Mouse (Mus musculus): ENCODE results near the gene Rerg.

The Rerg gene

DNA sequence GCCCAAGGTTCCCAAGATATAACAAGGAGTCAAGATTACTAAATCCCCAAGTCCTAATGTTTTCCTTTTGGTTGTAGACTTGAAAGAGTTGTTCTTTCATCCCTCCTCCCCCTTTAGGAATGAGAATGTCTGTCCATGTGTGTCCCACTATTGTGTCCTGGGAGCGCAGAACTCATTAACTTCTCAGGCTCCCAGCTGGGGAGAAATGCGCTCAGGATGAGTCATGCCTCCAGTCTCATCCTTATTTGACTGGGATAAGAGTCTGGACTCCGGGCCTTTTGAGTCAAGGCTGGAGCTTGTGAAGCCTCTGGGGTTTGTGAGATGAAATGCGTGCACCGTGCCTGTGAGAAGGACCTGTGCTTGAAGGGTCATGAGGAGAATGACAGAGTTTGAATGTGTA, 144.8 kb downstream of the Rerg start:
- DNase-seq (ENCODE audit: low read depth in 2 of 2, low spot score in 2 of 2) = no peak

DNA sequence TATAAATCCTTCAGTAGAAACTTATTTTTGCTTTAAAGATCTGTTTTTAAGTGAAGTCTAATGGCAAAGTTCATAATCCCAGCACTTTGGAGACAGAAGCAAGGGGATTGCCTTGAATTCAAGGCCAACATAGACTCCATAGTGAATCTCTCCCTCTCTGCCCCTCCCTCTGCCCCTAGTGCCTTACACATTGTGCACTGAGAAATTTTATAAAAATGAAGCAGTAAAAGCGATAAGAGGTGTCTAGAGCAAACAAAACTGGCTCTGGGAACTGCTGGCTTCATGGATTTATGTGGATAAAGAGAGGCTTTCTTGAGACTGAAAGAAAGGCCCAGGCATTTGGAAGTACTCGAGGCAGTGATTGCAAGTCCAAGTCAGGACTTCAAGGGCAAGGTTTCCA, 145.8 kb downstream of the Rerg start:
- no peak for DNase-seq (ENCODE audit: low read depth in 2 of 2, low spot score in 2 of 2)

DNA sequence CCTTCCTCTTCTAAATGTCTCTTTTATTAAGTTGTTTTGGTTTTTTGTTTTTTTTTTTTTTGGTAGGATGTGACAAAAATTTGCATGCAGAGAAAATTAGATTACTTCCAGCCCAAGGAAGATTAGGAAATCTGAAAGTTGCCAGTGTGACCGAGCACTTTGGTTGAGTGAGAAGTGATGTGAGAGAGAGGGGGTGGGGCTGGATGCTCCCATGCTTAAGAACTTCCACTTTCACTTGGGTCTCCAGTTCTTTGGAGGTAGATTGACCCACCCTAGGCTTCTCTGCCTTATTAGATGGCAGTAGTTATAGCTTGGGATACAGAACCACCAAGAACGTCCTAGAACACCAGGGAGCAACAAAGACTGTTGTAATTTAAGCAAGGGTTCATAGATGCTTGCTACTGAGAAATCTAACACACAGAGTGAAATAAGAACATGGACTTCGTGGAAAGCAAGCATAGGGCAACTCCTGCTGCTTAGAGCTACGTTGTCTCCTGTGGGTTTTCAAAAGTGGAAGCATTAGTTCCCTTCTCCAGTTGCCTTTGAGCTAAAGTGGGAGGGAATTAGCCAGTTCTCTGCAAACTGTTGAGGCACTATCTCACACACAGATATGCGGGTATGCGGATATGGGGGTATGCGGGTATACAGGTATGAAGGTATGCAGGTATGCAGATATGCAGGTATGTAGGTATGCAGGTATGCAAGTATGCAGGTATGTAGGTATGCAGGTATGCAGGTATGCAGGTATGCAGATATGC, 152.9 kb downstream of the Rerg start:
- DNase-seq (ENCODE audit: low read depth in 2 of 2, low spot score in 2 of 2) = no peak

DNA sequence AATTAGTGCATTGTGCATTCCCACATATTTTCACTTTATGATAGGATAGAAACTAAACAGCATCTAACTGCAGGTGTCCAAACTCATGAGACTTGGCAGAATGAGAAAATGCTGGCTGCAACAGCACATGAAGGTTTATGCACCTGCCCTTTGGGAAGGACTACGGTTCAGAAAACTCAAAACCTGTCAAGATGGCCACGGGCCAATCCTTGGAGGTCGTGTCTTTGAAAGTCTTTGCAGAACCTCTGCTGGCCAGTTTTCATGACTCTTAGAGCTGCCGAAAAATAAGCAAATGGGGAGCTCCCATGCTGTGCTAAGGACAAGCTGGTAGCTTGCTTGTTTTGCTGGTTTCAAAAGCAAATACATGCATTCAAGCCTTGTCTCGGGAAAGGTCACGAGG, 156.0 kb downstream of the Rerg start:
- no peak for DNase-seq (ENCODE audit: low read depth in 2 of 2, low spot score in 2 of 2)

DNA sequence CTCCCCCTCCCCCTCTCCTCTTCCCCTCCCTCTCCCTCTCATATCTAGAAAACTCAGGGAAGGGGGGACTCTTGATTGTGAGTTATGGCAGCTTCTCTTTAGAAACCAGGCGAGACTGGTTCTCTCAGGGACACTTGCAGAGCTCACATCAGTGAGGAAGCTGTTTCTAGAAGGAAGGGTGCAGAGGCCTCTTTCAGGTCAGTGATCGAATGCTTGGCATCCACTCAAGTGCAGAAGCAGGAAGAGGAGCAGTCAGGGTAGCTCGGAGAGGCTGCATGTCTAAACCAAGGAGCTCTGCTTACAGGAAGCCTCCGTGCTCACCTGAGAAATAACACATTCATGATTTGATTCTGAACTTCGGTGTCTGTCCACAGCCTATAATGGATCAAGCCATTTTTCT, 159.1 kb downstream of the Rerg start:
- DNase-seq (ENCODE audit: low read depth in 2 of 2, low spot score in 2 of 2) = no peak

Data from CD8-positive naive resting alpha-beta T cell, adult 2 months (primary cell).